Mouse (Mus musculus): ENCODE measurements around the gene Ccdc59.

Ccdc59 gene

DNA sequence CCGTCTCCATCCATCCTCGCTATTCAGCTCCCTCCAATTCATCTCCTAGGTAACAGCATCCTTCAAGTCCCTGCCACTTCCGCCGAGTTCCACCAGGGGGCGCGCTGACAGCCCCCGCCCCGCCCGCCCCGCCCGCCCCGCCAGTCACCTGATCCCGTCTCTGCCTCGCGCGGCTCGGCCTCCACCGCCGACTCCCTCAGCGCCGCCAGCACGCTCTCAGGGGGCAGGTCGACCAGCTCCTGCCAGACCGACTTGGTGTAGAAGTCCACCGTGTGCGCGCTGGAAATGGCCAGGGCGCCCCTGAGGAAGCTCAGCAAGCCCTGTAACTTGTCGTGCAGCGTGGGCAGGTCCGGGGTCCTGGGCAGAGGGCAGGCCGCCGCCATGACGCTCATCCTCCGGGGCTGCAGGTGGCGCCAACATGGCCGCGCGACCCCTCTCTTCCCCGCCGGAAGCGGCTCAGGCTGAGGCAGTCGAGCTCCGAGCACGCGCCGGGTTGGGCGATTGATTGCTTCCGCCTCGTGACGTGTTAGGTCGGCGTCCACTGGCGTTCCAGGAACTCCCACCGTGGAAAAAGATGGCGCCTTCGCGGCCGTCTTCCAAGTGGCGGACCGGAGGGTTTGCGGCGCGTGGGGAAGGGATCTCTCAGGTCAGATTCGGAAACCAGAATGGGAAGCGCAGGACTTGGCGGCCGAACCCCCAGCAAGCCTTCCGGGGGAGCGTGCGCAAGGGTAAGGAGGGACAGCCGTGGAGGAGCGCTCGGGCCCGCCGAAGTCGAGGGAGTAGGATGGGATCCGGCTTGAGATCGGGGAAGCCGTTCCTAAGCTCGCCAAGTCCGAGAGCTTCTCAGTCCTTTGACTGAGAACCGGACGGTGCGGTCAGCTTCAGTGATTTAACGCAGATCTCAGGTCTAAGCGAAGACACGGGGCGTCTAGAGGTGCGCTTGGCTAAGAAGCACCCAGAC, at the start of gene Ccdc59, which contains the start of gene Mettl25:
TSS of gene Ccdc59 (plus strand) at position 140 of the 961 bp plus-strand sequence.
TSS of gene Mettl25 (minus strand) at position 453 of the 961 bp plus-strand sequence.
- DNase-seq (ENCODE audit: extremely low read depth, insufficient read length, low spot score), result peak; percentile 96

DNA sequence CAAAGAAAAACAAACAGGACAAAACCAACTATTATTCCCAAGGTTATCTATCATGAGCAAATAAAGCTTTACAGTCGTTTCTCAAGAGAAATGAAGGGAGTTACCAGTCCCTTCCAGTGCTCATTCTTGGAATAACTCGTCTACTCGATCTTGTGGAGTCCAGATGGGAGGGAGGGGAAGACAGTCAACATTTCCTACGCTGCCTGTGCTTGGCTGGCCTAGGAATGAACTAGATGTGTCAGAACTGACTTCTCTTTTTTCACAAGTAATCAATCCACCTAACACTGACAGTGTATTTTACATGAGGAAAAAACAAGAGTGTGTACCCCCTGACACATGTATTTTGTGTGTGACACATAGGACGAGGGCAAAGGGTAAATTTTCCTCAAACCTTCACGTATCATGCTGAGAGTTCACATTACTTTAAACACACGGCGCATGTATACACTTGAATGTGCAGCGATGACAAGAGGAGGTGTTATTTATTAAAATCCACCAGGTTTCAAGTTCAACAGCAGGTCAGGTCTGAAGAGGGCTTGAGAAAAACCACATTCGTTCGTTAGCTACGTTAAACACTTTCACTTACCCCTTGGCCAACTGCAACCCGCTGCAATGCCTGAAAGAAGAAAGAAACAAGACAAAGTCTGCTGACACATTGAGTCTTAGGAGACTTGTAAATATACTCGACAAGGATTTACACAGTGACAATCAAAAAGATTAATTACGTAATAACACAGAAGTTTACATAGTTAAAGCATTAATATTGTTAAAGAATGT, 46.9 kb upstream of the Ccdc59 start:
- no peak for DNase-seq (ENCODE audit: extremely low read depth, insufficient read length, low spot score)

- DNase-seq (ENCODE audit: extremely low read depth, insufficient read length, low spot score), result no peak
Observed at GRCm38 (mm10) chr10:105797250-105797924, 43.5 kb upstream of the Ccdc59 start.

DNA sequence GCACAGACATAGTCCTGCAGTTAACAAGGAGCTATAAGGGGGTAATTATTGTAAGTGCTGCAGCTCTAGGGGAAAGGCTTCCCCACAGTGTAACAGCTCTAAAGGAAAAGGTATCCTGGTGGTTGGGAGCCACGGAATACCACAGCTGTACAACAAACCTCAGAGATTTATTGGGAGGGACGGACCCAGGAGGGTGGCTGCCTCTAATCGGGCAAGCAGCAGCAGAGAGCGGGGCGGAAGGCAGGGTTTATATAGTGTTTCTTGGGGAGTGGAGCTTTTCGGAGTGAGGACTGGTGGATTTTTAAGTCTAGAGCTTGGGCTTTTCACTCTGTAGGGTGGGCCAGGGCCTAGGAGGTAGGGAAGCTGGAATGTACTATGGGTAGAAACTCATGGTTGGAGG, 39.7 kb upstream of the Ccdc59 start:
- no peak for DNase-seq (ENCODE audit: extremely low read depth, insufficient read length, low spot score)

DNA sequence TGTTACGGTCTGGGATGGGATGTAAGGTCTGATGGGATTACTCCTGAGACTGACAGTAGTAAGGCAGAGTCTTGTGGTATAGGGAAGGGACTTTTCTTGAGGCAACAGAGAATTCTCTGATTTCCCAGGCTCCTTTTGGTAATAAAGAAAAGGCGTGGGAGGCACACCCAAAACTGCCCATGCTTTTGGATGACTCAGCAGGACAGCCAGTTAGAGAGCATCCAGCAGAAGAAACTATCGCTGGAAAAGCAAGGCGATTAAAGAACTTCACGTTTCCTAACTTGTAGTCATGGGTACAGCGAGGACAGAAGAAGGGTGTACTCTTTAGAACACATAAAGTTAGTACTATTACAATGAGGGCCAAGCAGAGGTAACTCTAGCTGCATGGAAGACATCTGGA, 38.7 kb upstream of the Ccdc59 start:
- DNase-seq (ENCODE audit: extremely low read depth, insufficient read length, low spot score), result no peak

DNA sequence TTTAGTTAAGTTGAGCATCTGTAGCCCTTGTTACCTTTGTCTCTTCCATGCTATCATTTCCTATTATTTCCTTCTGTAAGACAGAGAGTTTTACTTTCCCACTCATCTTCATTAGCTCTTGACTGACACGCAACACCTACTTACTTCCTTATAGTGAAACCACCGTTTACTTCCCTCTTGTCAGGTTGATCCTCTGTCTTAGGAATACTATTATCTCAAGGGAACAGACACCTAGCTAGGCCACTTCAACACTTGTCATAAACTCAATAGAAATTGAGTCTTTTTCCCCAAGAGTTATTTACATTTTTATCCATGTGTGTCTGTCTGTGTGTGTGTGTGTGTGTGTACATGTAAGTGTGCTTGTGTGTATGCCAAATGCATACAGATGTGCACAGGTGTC, 37.4 kb upstream of the Ccdc59 start:
- DNase-seq (ENCODE audit: extremely low read depth, insufficient read length, low spot score), result no peak

- DNase-seq (ENCODE audit: extremely low read depth, insufficient read length, low spot score), result no peak
Observed at GRCm38 (mm10) chr10:105806259-105807010, 34.4 kb upstream of the Ccdc59 start.

- DNase-seq (ENCODE audit: extremely low read depth, insufficient read length, low spot score), result no peak
Observed at GRCm38 (mm10) chr10:105834627-105835228, 6.1 kb upstream of the Ccdc59 start.

DNA sequence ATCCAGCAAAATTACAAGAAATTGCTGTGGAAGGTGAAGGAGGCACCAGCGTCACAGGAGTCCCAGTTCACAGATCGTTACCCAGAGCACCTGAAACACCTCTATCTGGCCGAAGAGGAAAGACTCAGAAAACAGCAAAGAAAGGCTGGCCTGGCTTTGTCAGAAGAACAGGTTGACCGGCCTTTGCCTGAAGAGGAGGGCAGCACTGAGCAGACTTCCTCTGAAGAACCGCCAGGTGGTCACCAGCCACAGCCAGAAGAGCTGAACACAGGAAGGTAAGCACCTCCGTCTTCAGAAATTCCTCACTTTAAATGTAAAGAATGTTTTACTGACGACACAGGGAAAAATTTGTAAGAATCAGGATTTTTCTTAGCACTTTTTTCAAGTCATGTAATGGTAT, 1.7 kb downstream of the Ccdc59 start:
- DNase-seq (ENCODE audit: extremely low read depth, insufficient read length, low spot score), result no peak

GRCm38 (mm10) chr10:105850286-105850685, 9.4 kb downstream of the Ccdc59 start:
- DNase-seq (ENCODE audit: extremely low read depth, insufficient read length, low spot score), result no peak

DNA sequence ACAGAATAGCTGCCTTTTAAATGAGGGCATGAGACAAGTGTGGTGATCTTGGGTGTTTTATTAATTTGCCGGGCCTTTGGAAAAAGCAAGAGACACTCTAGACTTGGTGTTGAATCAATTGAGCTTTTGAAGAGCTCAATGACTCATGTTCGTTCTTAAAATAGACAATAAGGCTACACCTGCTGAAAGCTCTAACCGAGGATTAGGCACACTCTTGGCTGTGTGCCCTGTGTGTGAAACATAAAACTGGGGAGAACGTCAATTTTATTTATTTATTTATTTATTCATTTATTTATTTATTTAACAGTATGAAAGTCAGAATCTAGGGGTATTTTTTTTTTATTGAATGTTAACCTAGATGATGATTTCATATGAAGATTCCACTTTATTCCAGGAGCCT, 10.3 kb downstream of the Ccdc59 start:
- DNase-seq (ENCODE audit: extremely low read depth, insufficient read length, low spot score), result no peak

DNA sequence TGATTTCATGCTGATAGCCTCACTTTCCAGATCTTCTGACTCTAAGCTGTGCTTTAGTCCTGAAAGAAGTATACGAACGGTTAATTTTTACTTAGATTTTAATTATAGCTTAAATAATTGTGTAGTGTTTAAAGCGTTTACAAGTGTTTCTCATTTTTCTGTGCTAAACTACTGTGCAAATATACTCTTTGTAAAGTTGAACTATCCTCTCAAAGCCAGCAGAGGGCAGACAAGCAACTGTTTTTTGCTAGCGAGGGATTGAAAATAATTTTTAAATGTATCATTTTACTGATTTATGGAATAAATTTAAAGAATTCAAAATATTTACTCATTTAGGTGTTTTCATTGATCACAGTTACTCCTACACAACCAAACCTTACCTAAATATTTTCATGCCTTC, 26.4 kb downstream of the Ccdc59 start:
- no peak for DNase-seq (ENCODE audit: extremely low read depth, insufficient read length, low spot score)

Measured in 3134 (cell line).